Mouse (Mus musculus) ES-Bruce4 (cell line): ENCODE measurements around the gene Fam71a. TPM values are rescaled to one million over a fixed set of nuclear protein-coding genes. Genes with fewer than 3 reads are reported as not detected.

ENCODE experiments used
- H3K27ac ChIP-seq: 2 replicates; pipeline ENCODE4 v1.5.1; 2012; ENCODE audit warnings: low read length, inconsistent platforms; ENCODE audit not compliant: insufficient read depth
- H3K27me3 ChIP-seq: 2 replicates; pipeline ENCODE4 v1.6.1; 2012; ENCODE audit warnings: mild to moderate bottlenecking, low read length, inconsistent platforms; ENCODE audit not compliant: control insufficient read depth, poor library complexity, insufficient read depth, severe bottlenecking
- H3K36me3 ChIP-seq: 2 replicates; pipeline ENCODE4 v1.6.1; 2012; ENCODE audit warnings: inconsistent platforms, mild to moderate bottlenecking, low read length, moderate library complexity; ENCODE audit not compliant: control insufficient read depth, poor library complexity, insufficient read depth, severe bottlenecking
- H3K4me1 ChIP-seq: one replicate; pipeline ENCODE4 v1.8.1; 2011; ENCODE audit warnings: low read length; ENCODE audit not compliant: control insufficient read depth, insufficient read depth
- H3K4me3 ChIP-seq: 2 replicates; pipeline ENCODE4 v1.5.1; 2011; ENCODE audit warnings: low read depth, mild to moderate bottlenecking, low read length
- H3K9ac ChIP-seq: 2 replicates; pipeline ENCODE4 v1.6.1; 2012; ENCODE audit warnings: low read depth, mild to moderate bottlenecking, inconsistent platforms; ENCODE audit not compliant: poor library complexity, severe bottlenecking
- H3K9me3 ChIP-seq: replicated peaks from 2 replicates; pipeline ENCODE4 v1.6.1; 2012; ENCODE audit warnings: mild to moderate bottlenecking, low read length, inconsistent platforms; ENCODE audit not compliant: control insufficient read depth, poor library complexity, insufficient read depth, severe bottlenecking
- CTCF ChIP-seq: IDR thresholded peaks from one replicate; pipeline ENCODE4 v1.8.1; 2011; ENCODE audit warnings: low read depth, low read length
- EP300 ChIP-seq: IDR thresholded peaks from 2 replicates; pipeline ENCODE4 v1.6.1; 2011; ENCODE audit warnings: low read depth, low read length; ENCODE audit not compliant: insufficient read depth
- POLR2A ChIP-seq: IDR thresholded peaks from one replicate; pipeline ENCODE4 v1.8.1; 2011; ENCODE audit warnings: low read length; ENCODE audit not compliant: insufficient read depth
- polyA plus RNA-seq: library from polyadenylated mRNA; stranded (reverse); fragments of >200 nt; gene quantifications from 2 replicates; pipeline ENCODE4 v1.2.4, GENCODE M21; 2011; ENCODE audit warnings: low read depth; ENCODE audit not compliant: missing spikeins, insufficient read depth, insufficient read length

The Fam71a gene
- polyA plus RNA-seq, 1 experiment: not detected

GRCm38 (mm10) chr1:191123696-191124095 is 40.9 kb downstream of the Fam71a start:
- H3K4me1 ChIP-seq: no peaks in the 10 kb centered on the region
- no peak overlapping the region for H3K9ac ChIP-seq
- H3K27me3 ChIP-seq: 0 out of 2 replicates have a peak, but pooled peaks cover 2% of the 10 kb centered on the region
- H3K27ac ChIP-seq: no peak overlapping the region
- H3K4me3 ChIP-seq: no peak overlapping the region
- no peaks in the 10 kb centered on the region for H3K9me3 ChIP-seq
- no peak for TF ChIP-seq EP300
- TF ChIP-seq POLR2A: no peak
- no peak for TF ChIP-seq CTCF
- H3K36me3 ChIP-seq: no peaks in the 10 kb centered on the region

GRCm38 (mm10) chr1:191122744-191123143 is 41.9 kb downstream of the Fam71a start:
- H3K36me3 ChIP-seq: no peaks in the 10 kb centered on the region
- no peak overlapping the region for H3K4me3 ChIP-seq
- no peaks in the 10 kb centered on the region for H3K9me3 ChIP-seq
- H3K27me3 ChIP-seq: 0 out of 2 replicates have a peak, but pooled peaks cover 2% of the 10 kb centered on the region
- no peaks in the 10 kb centered on the region for H3K4me1 ChIP-seq
- no peak overlapping the region for H3K27ac ChIP-seq
- TF ChIP-seq CTCF (no peak), EP300 (no peak), POLR2A (no peak)
- no peak overlapping the region for H3K9ac ChIP-seq

- H3K4me1 ChIP-seq: no peaks in the 10 kb centered on the region
- 0 out of 2 replicates have a peak, but pooled peaks cover 2% of the 10 kb centered on the region for H3K27me3 ChIP-seq
- no peaks in the 10 kb centered on the region for H3K9me3 ChIP-seq
- no peaks in the 10 kb centered on the region for H3K36me3 ChIP-seq
- H3K27ac ChIP-seq: no peak overlapping the region
- TF ChIP-seq CTCF (no peak), EP300 (no peak), POLR2A (no peak)
- H3K4me3 ChIP-seq: no peak overlapping the region
- no peak overlapping the region for H3K9ac ChIP-seq
Observed at GRCm38 (mm10) chr1:191115514-191116238, 48.9 kb downstream of the Fam71a start.

GRCm38 (mm10) chr1:191114868-191115267 is 49.7 kb downstream of the Fam71a start:
- no peak overlapping the region for H3K27ac ChIP-seq
- no peaks in the 10 kb centered on the region for H3K36me3 ChIP-seq
- H3K27me3 ChIP-seq: 0 out of 2 replicates have a peak, but pooled peaks cover 2% of the 10 kb centered on the region
- H3K4me1 ChIP-seq: no peaks in the 10 kb centered on the region
- no peaks in the 10 kb centered on the region for H3K9me3 ChIP-seq
- no peak overlapping the region for H3K9ac ChIP-seq
- no peak overlapping the region for H3K4me3 ChIP-seq
- TF ChIP-seq POLR2A (no peak), CTCF (no peak), EP300 (no peak)

Other genes starting within 250 kb of the Fam71a start
- 19.7 and 20.8 TPM in 2 replicates for gene Angel2, start 239.7 kb downstream of the Fam71a start, polyA plus RNA-seq
- gene Vash2, start 185.5 kb downstream of the Fam71a start, polyA plus RNA-seq: 4.2 and 4.7 TPM in 2 replicates
- 8.3 and 10.0 TPM in 2 replicates for gene Flvcr1, start 138.7 kb downstream of the Fam71a start, polyA plus RNA-seq
- gene Spata45, start 128.2 kb downstream of the Fam71a start, polyA plus RNA-seq: not detected in 2 replicates
- 9.5 and 12.0 TPM in 2 replicates for gene Tatdn3, start 101.9 kb downstream of the Fam71a start, polyA plus RNA-seq
- 24.9 and 35.6 TPM in 2 replicates for gene Nsl1, start 101.8 kb downstream of the Fam71a start, polyA plus RNA-seq
- 2.0 and 2.7 TPM in 2 replicates for gene Batf3, start 67.0 kb downstream of the Fam71a start, polyA plus RNA-seq
- gene Atf3, start 53.2 kb upstream of the Fam71a start, polyA plus RNA-seq: 4.4 and 7.2 TPM in 2 replicates
- 19.9 and 20.2 TPM in 2 replicates for gene Nenf, start 153.4 kb upstream of the Fam71a start, polyA plus RNA-seq
- 7.9 and 10.1 TPM in 2 replicates for gene Tmem206, start 161.1 kb upstream of the Fam71a start, polyA plus RNA-seq
- 116 and 127 TPM in 2 replicates for gene Ppp2r5a, start 238.5 kb upstream of the Fam71a start, polyA plus RNA-seq